Mouse (Mus musculus): ENCODE measurements around the gene Vmn1r239-ps.
"Not testable (repeated sequence)": the region's sequence is repeated elsewhere in the genome, so short reads cannot be mapped to it uniquely, and the experiment has no call there.

Vmn1r239-ps gene

DNA sequence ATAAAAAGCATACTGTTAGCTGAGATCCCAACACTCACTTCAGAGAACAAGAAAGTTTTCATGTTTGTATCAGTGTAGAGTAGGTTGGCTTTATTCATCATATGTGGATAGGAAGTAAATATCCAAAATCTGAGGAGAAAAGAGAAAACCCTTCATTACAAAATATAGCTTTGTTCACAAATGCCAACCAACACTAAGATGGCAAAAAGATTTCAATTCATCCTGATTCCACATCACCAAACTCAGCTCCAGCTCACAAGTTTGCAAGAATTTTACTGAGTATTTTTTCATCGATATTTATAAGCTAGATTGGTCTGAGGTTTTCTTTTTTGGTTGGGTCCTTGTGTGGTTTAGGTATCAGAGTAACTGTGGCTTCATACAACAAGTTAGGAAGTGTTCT, at the start of gene Vmn1r239-ps:
Gene Vmn1r239-ps (minus strand): TSS at position 101 of the 400 bp plus-strand sequence.
- DNase-seq: not testable (repeated sequence)

DNA sequence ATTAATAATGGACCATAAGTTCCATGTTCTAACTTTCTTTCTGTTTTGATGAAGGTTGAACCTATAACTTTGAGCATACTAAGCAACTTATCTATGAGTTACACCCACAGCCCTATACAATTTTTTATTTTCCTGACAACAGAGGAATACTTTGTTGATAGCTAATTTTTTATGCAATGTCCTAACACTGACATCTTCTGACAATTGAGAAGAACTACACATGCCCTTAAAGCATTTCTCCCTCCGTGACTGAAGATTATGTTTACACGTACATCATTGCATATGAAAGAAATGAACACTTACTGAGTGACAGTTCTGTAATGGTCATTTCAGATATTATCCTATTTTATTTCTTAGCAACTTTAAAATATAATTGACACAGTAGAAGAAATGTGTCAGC, 36.0 kb upstream of the Vmn1r239-ps start:
- no peak for DNase-seq

- DNase-seq: no peak
Observed at GRCm38 (mm10) chrX:147443386-147443785, 10.1 kb downstream of the Vmn1r239-ps start.

DNA sequence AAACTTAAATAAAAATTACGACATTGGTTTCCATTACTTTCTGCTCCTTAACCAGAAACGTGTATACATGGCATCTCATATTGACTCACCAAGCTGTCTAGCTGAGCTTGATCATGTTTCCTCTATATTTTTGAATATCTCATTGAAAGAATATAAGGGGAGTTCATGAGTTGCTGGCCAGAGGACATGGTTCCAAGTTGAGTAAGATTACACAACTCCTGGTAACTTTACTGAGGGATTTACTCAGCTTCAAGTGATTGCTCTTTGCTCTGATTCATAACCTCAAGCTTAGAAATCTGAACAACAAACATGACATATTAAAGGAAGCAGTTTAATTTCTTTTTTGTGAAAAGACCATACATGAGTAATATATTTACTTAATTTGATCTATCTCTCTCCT, 18.1 kb downstream of the Vmn1r239-ps start:
- no peak for DNase-seq

GRCm38 (mm10) chrX:147429753-147430152, 23.8 kb downstream of the Vmn1r239-ps start:
- DNase-seq: peak; percentile 14

DNA sequence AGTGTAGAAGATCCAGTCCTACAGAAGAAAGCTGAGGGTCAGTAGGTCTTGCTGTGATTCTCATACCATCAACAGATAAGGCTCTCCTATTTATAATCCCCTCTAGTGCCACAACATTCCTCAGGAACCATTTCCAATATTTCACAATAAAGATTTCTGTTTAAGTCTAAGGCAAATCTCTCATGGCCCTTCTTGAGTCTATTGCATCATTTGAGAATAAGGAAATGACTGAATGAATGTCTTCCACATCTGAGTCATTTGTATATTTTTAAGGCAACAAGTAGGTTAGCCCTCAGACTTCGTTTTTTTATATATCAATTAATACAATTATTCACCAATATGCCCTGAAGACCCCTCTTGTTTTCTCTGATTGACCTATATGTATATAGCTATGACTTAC, 24.4 kb downstream of the Vmn1r239-ps start, which contains the start of gene Il13ra2:
Gene Il13ra2 (minus strand): TSS at position 64 of the 400 bp plus-strand sequence.
- no peak for DNase-seq
